Mouse (Mus musculus): Measurements from ENCODE around the gene Zmynd12. TPM values are rescaled to one million over a fixed set of nuclear protein-coding genes. Genes with fewer than 3 reads are reported as not detected.

Zmynd12 gene
- 0.31 TPM in 1 of 2 replicates, not detected in the other for polyA plus RNA-seq (2016; fragmentation: Nextera tagmentation; extraction: Ambion mirVana)

DNA sequence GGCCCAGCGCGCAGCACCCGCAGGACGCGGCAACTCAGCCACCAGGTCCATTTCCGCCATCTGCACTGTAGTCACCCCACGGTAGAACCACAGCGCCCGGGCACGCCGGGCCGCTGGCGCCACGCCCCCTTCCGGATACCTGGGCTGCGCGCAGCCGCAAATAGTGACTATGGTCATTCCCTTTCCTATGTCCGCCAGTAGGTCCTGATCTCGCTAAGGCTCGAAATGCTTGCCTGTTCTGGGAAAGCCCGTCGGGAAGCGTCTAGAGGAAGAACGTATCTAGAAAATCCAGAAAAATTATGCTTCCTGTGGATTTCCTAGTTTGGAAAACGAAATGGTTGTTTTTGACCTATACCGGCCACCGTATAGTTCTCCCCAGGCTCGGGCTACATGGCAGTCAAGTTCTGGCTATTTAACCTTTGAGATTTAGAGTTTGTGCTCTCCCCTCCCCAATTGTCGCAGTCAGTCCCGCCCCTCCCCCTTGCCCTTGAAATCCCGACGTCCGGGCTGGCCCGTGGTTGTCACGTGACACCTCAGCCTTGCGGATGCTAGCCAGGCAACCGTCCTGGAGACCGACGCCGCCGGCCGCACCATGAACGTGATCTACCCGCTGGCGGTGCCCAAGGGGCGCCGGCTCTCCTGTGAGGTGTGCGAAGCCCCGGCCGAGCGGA lies at the start of gene Zmynd12, which contains the start of gene Ppcs:
Gene Zmynd12, plus strand, starts transcription at position 521 of the 671 bp plus-strand sequence.
Gene Ppcs, minus strand, starts transcription at position 127 of the 671 bp plus-strand sequence.
- peak within 1 kb of the TSS; percentile 60 for H3K4me3 ChIP-seq (replicated peaks)
- H3K9ac ChIP-seq, result peak within 1 kb of the TSS; percentile 77
- peaks cover 19% of the 10 kb centered on the region for H3K4me1 ChIP-seq
- H3K27me3 ChIP-seq, result 0 out of 2 replicates have a peak, but pooled peaks cover 4% of the 10 kb centered on the region
- peak within 1 kb of the TSS; percentile 84 for H3K27ac ChIP-seq
- H3K4me2 ChIP-seq, result peak within 1 kb of the TSS; percentile 80
- H3K36me3 ChIP-seq (replicated peaks), result no peaks in the 10 kb centered on the region
- ATAC-seq (ENCODE audit: low FRiP score), result peak; percentile 94
- WGBS, result under 1% methylated on average over 52 of the region's 52 CpGs
- H3K9me3 ChIP-seq, result no peaks in the 10 kb centered on the region

DNA sequence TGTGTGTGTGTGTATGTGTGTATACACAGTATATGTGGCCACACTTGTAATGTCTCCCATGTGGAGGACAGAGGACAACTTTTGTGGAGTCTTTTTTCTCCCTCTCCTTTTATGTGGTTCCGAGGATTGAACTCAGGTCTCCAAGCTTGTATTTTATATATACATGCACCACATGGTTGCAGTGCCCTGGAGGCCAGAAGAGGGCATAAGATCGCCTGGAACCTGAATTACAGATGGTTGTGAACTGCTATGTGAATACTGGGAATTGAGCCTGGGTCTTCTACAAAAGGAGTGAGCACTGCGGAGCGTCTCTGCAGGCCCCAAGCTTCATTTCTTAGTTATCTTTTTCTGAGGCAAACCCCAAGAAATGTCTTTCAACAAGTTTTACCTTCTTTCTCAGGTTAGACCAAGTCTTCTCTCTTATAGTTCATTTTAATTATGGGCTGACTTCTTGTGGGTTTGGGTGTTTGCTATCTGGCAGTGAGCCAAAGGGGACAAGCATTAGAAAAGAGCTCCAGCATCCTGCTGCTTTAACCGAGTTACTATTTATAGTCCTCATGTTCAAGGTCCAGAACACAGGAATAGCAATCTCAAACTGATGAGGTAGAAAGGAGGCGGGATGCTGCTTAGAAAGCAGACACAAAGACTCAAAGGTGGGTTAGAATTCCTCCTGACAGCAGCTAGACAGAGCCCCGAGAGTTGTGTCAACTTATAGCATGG lies 41.0 kb upstream of the Zmynd12 start:
- H3K27me3 ChIP-seq, result no peaks in the 10 kb centered on the region
- H3K36me3 ChIP-seq (replicated peaks), result no peaks in the 10 kb centered on the region
- no peak for ATAC-seq (ENCODE audit: low FRiP score)
- no peak overlapping the region for H3K9ac ChIP-seq
- 79% methylated on average over 7 of the region's 7 CpGs for WGBS
- no peak overlapping the region for H3K4me3 ChIP-seq (replicated peaks)
- H3K4me2 ChIP-seq, result no peak overlapping the region
- no peak overlapping the region for H3K27ac ChIP-seq
- H3K9me3 ChIP-seq, result no peaks in the 10 kb centered on the region
- H3K4me1 ChIP-seq, result no peaks in the 10 kb centered on the region

DNA sequence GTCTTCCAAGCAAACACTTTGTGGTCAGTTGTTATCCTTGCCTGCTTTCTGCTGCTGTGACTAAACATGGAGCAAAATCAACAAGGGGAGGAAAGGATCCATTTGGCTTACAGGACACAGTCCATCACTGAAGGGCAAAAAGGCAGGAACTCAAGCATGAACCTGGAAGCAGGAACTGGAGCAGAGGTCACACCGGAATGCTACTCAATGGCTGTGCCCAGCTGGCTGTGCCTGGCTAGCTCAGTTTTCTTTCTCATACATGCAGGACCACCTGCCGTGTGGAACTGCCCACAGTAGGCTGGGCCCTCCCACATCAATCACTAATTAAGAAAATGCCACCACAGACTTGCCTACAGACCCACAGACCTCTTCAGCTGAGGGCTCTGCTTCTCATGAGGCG lies 33.4 kb upstream of the Zmynd12 start:
- no peaks in the 10 kb centered on the region for H3K4me1 ChIP-seq
- H3K4me3 ChIP-seq (replicated peaks), result no peak overlapping the region
- H3K9ac ChIP-seq, result no peak overlapping the region
- H3K27ac ChIP-seq, result no peak overlapping the region
- WGBS, result 47% methylated on average over 3 of the region's 3 CpGs
- H3K36me3 ChIP-seq (replicated peaks), result no peaks in the 10 kb centered on the region
- no peak for ATAC-seq (ENCODE audit: low FRiP score)
- H3K9me3 ChIP-seq, result no peaks in the 10 kb centered on the region
- H3K4me2 ChIP-seq, result no peak overlapping the region
- H3K27me3 ChIP-seq, result no peaks in the 10 kb centered on the region

- no peak for ATAC-seq (ENCODE audit: low FRiP score)
- WGBS, result 85% methylated on average over 1 of the region's 1 CpGs
- no peaks in the 10 kb centered on the region for H3K36me3 ChIP-seq (replicated peaks)
- no peaks in the 10 kb centered on the region for H3K4me1 ChIP-seq
- H3K9me3 ChIP-seq, result no peaks in the 10 kb centered on the region
- no peak overlapping the region for H3K4me2 ChIP-seq
- H3K4me3 ChIP-seq (replicated peaks), result no peak overlapping the region
- no peak overlapping the region for H3K9ac ChIP-seq
- no peaks in the 10 kb centered on the region for H3K27me3 ChIP-seq
- no peak overlapping the region for H3K27ac ChIP-seq
Measured at GRCm38 (mm10) chr4:119390369-119390768, 32.2 kb upstream of the Zmynd12 start.

- WGBS, result 87% methylated on average over 7 of the region's 7 CpGs
- Histone ChIP-seq H3K27ac (no peak overlapping the region), H3K4me2 (no peak overlapping the region), H3K4me3 (replicated peaks) (no peak overlapping the region), H3K36me3 (replicated peaks) (peaks cover 16% of the 10 kb centered on the region), H3K27me3 (no peaks in the 10 kb centered on the region), H3K4me1 (no peaks in the 10 kb centered on the region), H3K9ac (no peak overlapping the region), H3K9me3 (peaks cover 17% of the 10 kb centered on the region)
- ATAC-seq (ENCODE audit: low FRiP score), result no peak
Measured at GRCm38 (mm10) chr4:119398751-119399150, 23.9 kb upstream of the Zmynd12 start.

- Histone ChIP-seq H3K4me1 (no peaks in the 10 kb centered on the region), H3K9me3 (peaks cover 19% of the 10 kb centered on the region), H3K36me3 (replicated peaks) (peaks cover 17% of the 10 kb centered on the region), H3K9ac (no peak overlapping the region), H3K27ac (no peak overlapping the region), H3K4me3 (replicated peaks) (no peak overlapping the region), H3K4me2 (no peak overlapping the region), H3K27me3 (no peaks in the 10 kb centered on the region)
- WGBS, result 60% methylated on average over 7 of the region's 7 CpGs
- no peak for ATAC-seq (ENCODE audit: low FRiP score)
Measured at GRCm38 (mm10) chr4:119400896-119401295, 21.7 kb upstream of the Zmynd12 start.

GRCm38 (mm10) chr4:119403431-119403830 lies 19.2 kb upstream of the Zmynd12 start:
- H3K36me3 ChIP-seq (replicated peaks), result peaks cover 17% of the 10 kb centered on the region
- H3K4me3 ChIP-seq (replicated peaks), result no peak overlapping the region
- H3K9ac ChIP-seq, result no peak overlapping the region
- H3K27ac ChIP-seq, result no peak overlapping the region
- no peak overlapping the region for H3K4me2 ChIP-seq
- H3K9me3 ChIP-seq, result peaks cover 19% of the 10 kb centered on the region
- H3K27me3 ChIP-seq, result no peaks in the 10 kb centered on the region
- ATAC-seq (ENCODE audit: low FRiP score), result no peak
- no peaks in the 10 kb centered on the region for H3K4me1 ChIP-seq
- WGBS, result 62% methylated on average over 2 of the region's 2 CpGs

DNA sequence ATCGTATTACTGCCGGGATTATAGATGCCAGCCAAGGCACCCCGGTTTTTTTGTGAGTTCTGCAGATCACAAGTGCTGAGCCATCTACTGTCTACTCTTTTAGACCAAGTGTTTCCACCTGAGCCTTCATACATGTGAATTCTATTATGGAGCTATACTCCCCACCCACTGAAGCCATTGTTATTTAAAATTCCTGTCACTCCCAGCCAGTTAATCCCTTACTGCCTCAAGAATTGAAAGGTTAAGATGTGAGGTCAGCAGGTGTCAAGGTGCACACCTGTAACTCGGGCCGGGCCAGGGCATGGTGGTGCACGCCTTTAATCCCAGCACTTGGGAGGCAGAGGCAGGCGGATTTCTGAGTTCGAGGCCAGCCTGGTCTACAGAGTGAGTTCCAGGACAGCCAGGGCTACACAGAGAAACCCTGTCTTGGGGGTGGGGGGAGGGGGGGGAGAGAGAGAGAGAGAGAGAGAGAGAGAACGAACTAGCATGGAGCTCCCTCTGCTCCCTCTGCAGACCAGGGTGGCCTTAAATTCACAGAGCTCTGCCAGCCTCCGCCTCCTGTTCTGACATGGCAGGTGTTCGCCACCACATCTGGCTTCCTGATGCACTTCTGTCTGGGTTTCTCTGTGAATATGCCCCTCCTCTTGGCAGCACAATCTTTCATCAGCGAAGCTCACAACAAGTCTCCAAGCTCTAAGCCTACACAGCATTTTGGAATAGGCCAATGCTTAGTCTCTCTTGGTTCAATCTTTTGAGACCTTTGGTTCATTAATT lies 10.6 kb upstream of the Zmynd12 start:
- Histone ChIP-seq H3K36me3 (replicated peaks) (no peaks in the 10 kb centered on the region), H3K27me3 (no peaks in the 10 kb centered on the region), H3K27ac (no peak overlapping the region), H3K4me1 (peaks cover 13% of the 10 kb centered on the region), H3K9ac (no peak overlapping the region), H3K9me3 (no peaks in the 10 kb centered on the region), H3K4me3 (replicated peaks) (no peak overlapping the region), H3K4me2 (no peak overlapping the region)
- WGBS, result 79% methylated on average over 12 of the region's 12 CpGs
- no peak for ATAC-seq (ENCODE audit: low FRiP score)

DNA sequence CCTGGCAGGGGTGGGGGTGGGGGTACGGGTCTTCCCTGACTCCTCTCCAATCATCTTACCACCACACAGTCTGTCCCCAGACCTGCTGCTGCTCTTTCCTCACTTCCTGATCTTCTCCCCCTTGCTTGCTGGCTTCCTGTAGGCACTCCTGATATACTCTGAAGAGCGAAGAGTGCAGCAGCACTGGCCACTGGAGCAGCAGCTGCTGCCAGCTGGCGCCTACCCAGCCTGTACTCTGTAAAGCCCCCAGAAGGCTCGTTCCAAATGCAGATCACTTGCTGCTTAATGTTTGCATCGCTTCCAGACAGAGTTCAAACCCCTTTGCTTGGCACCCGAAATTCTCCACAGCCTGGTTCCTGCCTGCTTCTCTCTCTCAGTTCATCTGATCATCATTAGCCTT lies 9.8 kb upstream of the Zmynd12 start:
- Histone ChIP-seq H3K27ac (no peak overlapping the region), H3K9ac (no peak overlapping the region), H3K27me3 (no peaks in the 10 kb centered on the region), H3K4me1 (peaks cover 13% of the 10 kb centered on the region), H3K36me3 (replicated peaks) (no peaks in the 10 kb centered on the region), H3K9me3 (no peaks in the 10 kb centered on the region), H3K4me3 (replicated peaks) (no peak overlapping the region), H3K4me2 (no peak overlapping the region)
- 82% methylated on average over 6 of the region's 6 CpGs for WGBS
- no peak for ATAC-seq (ENCODE audit: low FRiP score)

GRCm38 (mm10) chr4:119415072-119415753 lies 7.4 kb upstream of the Zmynd12 start, which contains the start of gene Ccdc30:
Gene Ccdc30, minus strand, starts transcription at chr4:119415521.
- H3K9me3 ChIP-seq, result no peaks in the 10 kb centered on the region
- H3K4me3 ChIP-seq (replicated peaks), result peak within 1 kb of the TSS; percentile 64
- ATAC-seq (ENCODE audit: low FRiP score), result peak; percentile 100
- peaks cover 13% of the 10 kb centered on the region for H3K4me1 ChIP-seq
- no peaks in the 10 kb centered on the region for H3K36me3 ChIP-seq (replicated peaks)
- H3K27ac ChIP-seq, result peak within 1 kb of the TSS; percentile 76
- H3K27me3 ChIP-seq, result no peaks in the 10 kb centered on the region
- peak within 1 kb of the TSS; percentile 71 for H3K9ac ChIP-seq
- H3K4me2 ChIP-seq, result peak within 1 kb of the TSS; percentile 84
- WGBS, result under 1% methylated on average over 49 of the region's 49 CpGs

DNA sequence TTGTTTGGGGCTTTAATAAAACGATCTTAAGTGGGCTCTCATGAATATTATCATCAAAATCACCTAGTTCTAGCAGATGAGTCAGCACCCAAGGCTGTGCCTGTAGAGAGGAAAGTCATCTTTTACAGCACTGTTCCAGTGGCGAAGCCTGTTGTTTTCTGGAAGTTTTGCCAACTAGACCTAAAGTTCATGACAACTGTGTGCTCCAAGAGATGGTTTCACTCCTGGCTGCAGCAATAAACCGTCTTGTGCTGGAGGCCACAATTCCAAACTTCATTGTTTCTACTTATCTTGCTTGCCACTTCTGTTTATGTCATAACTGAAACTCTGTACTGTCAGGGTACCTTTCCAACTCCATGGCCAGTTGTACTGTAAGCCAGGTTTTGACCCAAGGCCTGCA lies 5.3 kb upstream of the Zmynd12 start:
- H3K36me3 ChIP-seq (replicated peaks), result no peaks in the 10 kb centered on the region
- no peak overlapping the region for H3K9ac ChIP-seq
- 80% methylated on average over 3 of the region's 3 CpGs for WGBS
- H3K27me3 ChIP-seq, result no peaks in the 10 kb centered on the region
- no peak for ATAC-seq (ENCODE audit: low FRiP score)
- no peak overlapping the region for H3K4me3 ChIP-seq (replicated peaks)
- no peaks in the 10 kb centered on the region for H3K9me3 ChIP-seq
- H3K4me2 ChIP-seq, result no peak overlapping the region
- H3K4me1 ChIP-seq, result peaks cover 23% of the 10 kb centered on the region
- H3K27ac ChIP-seq, result no peak overlapping the region

GRCm38 (mm10) chr4:119417894-119418293 lies 4.7 kb upstream of the Zmynd12 start:
- no peak overlapping the region for H3K9ac ChIP-seq
- H3K4me1 ChIP-seq, result peaks cover 22% of the 10 kb centered on the region
- no peak for ATAC-seq (ENCODE audit: low FRiP score)
- H3K4me3 ChIP-seq (replicated peaks), result no peak overlapping the region
- H3K4me2 ChIP-seq, result no peak overlapping the region
- no peaks in the 10 kb centered on the region for H3K27me3 ChIP-seq
- no peaks in the 10 kb centered on the region for H3K9me3 ChIP-seq
- no peak overlapping the region for H3K27ac ChIP-seq
- H3K36me3 ChIP-seq (replicated peaks), result no peaks in the 10 kb centered on the region
- WGBS, result 84% methylated on average over 3 of the region's 3 CpGs
